Mouse (Mus musculus): ENCODE measurements around the gene Krt222. TPM values are rescaled to one million over a fixed set of nuclear protein-coding genes. Genes with fewer than 3 reads are reported as not detected.

Gene Krt222
- 3.0 and 3.4 TPM in 2 replicates for polyA plus RNA-seq (2014; fragmentation: Nextera tagmentation; extraction: Ambion mirVana)

- H3K4me2 ChIP-seq (ENCODE audit: low read length) = peak within 1 kb of the TSS; percentile 72
- H3K4me3 ChIP-seq (ENCODE audit: control insufficient read depth in 1 of 2, insufficient read depth in 1 of 2, low read depth in 1 of 2, low read length in 2 of 2) = peak within 1 kb of the TSS; percentile 35 to 45
- H3K9me3 ChIP-seq (ENCODE audit: control insufficient read depth, low read length) = no peaks in the 10 kb centered on the region
- H3K4me1 ChIP-seq (ENCODE audit: control insufficient read depth in 2 of 2, insufficient read depth in 2 of 2, low read length in 2 of 2) = 0 out of 4 replicates have a peak, but pooled peaks cover 0 to 2% of the 10 kb centered on the region in 2 experiments
- no peak for ATAC-seq (ENCODE audit: insufficient number of reproducible peaks, insufficient read depth, low FRiP score, low read depth)
- H3K9ac ChIP-seq (ENCODE audit: low read length) = peak within 1 kb of the TSS; percentile 64
- 3% methylated on average over 17 of the region's 17 CpGs for WGBS
- H3K27ac ChIP-seq (replicated peaks in 1 of 2; ENCODE audit: control insufficient read depth in 1 of 2, insufficient read depth in 1 of 2, low read depth in 2 of 2, low read length in 2 of 2) = peak within 1 kb of the TSS in 1 of 2 experiments; percentile 42; a peak in 2 of 4 replicates
- H3K36me3 ChIP-seq (ENCODE audit: control insufficient read depth, insufficient read depth, low read length) = no peaks in the 10 kb centered on the region
- H3K27me3 ChIP-seq (ENCODE audit: control insufficient read depth, insufficient read depth, low read length) = no peaks in the 10 kb centered on the region
Observed at GRCm38 (mm10) chr11:99243820-99244374, at the start of gene Krt222. Gene Krt222 (minus strand): TSS chr11:99244085.

DNA sequence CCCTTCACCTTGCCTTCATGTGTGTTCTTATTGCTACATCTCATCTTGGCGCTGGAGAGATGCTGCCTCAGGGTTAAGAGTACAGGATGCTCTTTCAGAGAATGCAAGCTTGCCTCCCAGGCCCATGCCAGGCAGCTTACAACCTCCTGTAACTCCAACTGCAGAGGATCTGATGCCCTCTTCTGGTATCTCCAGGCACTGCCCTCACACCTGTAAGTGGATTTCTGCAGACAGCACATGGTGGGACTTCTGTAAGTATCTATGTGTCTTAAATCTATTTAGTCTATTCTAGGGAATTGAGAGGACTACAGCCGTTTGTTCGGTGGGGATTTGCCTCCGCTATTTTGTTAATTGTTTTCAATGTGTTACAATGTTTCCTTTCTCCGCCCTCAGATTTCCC is 49.0 kb upstream of the Krt222 start:
- 61% methylated on average over 5 of the region's 5 CpGs for WGBS
- Histone ChIP-seq H3K4me1 (ENCODE audit: control insufficient read depth in 2 of 2, insufficient read depth in 2 of 2, low read length in 2 of 2) (no peaks in the 10 kb centered on the region), H3K9me3 (ENCODE audit: control insufficient read depth, low read length) (no peaks in the 10 kb centered on the region), H3K27me3 (ENCODE audit: control insufficient read depth, insufficient read depth, low read length) (no peaks in the 10 kb centered on the region), H3K27ac (replicated peaks in 1 of 2; ENCODE audit: control insufficient read depth in 1 of 2, insufficient read depth in 1 of 2, low read depth in 2 of 2, low read length in 2 of 2) (no peak overlapping the region), H3K4me3 (ENCODE audit: control insufficient read depth in 1 of 2, insufficient read depth in 1 of 2, low read depth in 1 of 2, low read length in 2 of 2) (no peak overlapping the region), H3K9ac (ENCODE audit: low read length) (no peak overlapping the region), H3K36me3 (ENCODE audit: control insufficient read depth, insufficient read depth, low read length) (no peaks in the 10 kb centered on the region), H3K4me2 (ENCODE audit: low read length) (no peak overlapping the region)
- ATAC-seq (ENCODE audit: insufficient number of reproducible peaks, insufficient read depth, low FRiP score, low read depth) = no peak

- no peak within 1 kb of the TSS for H3K4me2 ChIP-seq (ENCODE audit: low read length)
- no peaks in the 10 kb centered on the region for H3K9me3 ChIP-seq (ENCODE audit: control insufficient read depth, low read length)
- H3K9ac ChIP-seq (ENCODE audit: low read length) = no peak within 1 kb of the TSS
- H3K27me3 ChIP-seq (ENCODE audit: control insufficient read depth, insufficient read depth, low read length) = no peaks in the 10 kb centered on the region
- no peak within 1 kb of the TSS for H3K27ac ChIP-seq (replicated peaks in 1 of 2; ENCODE audit: control insufficient read depth in 1 of 2, insufficient read depth in 1 of 2, low read depth in 2 of 2, low read length in 2 of 2)
- H3K36me3 ChIP-seq (ENCODE audit: control insufficient read depth, insufficient read depth, low read length) = no peaks in the 10 kb centered on the region
- no peak for ATAC-seq (ENCODE audit: insufficient number of reproducible peaks, insufficient read depth, low FRiP score, low read depth)
- WGBS = 41% methylated on average over 11 of the region's 11 CpGs
- H3K4me3 ChIP-seq (ENCODE audit: control insufficient read depth in 1 of 2, insufficient read depth in 1 of 2, low read depth in 1 of 2, low read length in 2 of 2) = no peak within 1 kb of the TSS
- H3K4me1 ChIP-seq (ENCODE audit: control insufficient read depth in 2 of 2, insufficient read depth in 2 of 2, low read length in 2 of 2) = no peaks in the 10 kb centered on the region
Observed at GRCm38 (mm10) chr11:99284833-99285312, 41.0 kb upstream of the Krt222 start, which contains the start of gene Krt24. Gene Krt24 (minus strand): TSS chr11:99285262.

- no peaks in the 10 kb centered on the region for H3K27me3 ChIP-seq (ENCODE audit: control insufficient read depth, insufficient read depth, low read length)
- H3K9me3 ChIP-seq (ENCODE audit: control insufficient read depth, low read length) = no peaks in the 10 kb centered on the region
- no peak overlapping the region for H3K27ac ChIP-seq (replicated peaks in 1 of 2; ENCODE audit: control insufficient read depth in 1 of 2, insufficient read depth in 1 of 2, low read depth in 2 of 2, low read length in 2 of 2)
- no peak overlapping the region for H3K4me3 ChIP-seq (ENCODE audit: control insufficient read depth in 1 of 2, insufficient read depth in 1 of 2, low read depth in 1 of 2, low read length in 2 of 2)
- WGBS = 74% methylated on average over 5 of the region's 5 CpGs
- no peaks in the 10 kb centered on the region for H3K4me1 ChIP-seq (ENCODE audit: control insufficient read depth in 2 of 2, insufficient read depth in 2 of 2, low read length in 2 of 2)
- H3K36me3 ChIP-seq (ENCODE audit: control insufficient read depth, insufficient read depth, low read length) = no peaks in the 10 kb centered on the region
- no peak overlapping the region for H3K4me2 ChIP-seq (ENCODE audit: low read length)
- H3K9ac ChIP-seq (ENCODE audit: low read length) = no peak overlapping the region
- no peak for ATAC-seq (ENCODE audit: insufficient number of reproducible peaks, insufficient read depth, low FRiP score, low read depth)
Observed at GRCm38 (mm10) chr11:99284011-99284410, 40.1 kb upstream of the Krt222 start.

DNA sequence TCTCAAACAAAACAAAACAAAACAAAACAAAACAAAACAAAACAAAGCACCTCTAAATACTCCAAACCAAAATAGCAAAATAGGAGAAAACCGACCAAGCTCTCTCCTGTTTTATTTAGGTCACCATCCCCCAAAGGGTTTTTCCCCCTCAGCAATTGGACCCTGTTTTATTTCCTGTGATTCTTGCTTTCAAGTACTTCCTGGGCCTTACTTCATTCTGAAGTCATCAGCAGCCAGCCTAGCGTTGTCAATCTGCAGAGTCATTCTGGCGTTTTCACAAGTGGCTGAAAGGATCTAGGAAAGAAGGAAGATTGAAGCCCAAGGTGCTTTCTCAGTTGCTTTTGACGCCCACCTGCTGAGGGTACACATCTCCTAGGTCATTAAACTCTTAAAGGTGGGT is 39.4 kb upstream of the Krt222 start:
- 40% methylated on average over 4 of the region's 4 CpGs for WGBS
- no peak overlapping the region for H3K4me2 ChIP-seq (ENCODE audit: low read length)
- no peaks in the 10 kb centered on the region for H3K27me3 ChIP-seq (ENCODE audit: control insufficient read depth, insufficient read depth, low read length)

GRCm38 (mm10) chr11:99281116-99281515 is 37.2 kb upstream of the Krt222 start:
- H3K9me3 ChIP-seq (ENCODE audit: control insufficient read depth, low read length) = no peaks in the 10 kb centered on the region
- no peak overlapping the region for H3K9ac ChIP-seq (ENCODE audit: low read length)
- H3K27me3 ChIP-seq (ENCODE audit: control insufficient read depth, insufficient read depth, low read length) = no peaks in the 10 kb centered on the region
- WGBS = 36% methylated on average over 9 of the region's 9 CpGs
- no peak overlapping the region for H3K27ac ChIP-seq (replicated peaks in 1 of 2; ENCODE audit: control insufficient read depth in 1 of 2, insufficient read depth in 1 of 2, low read depth in 2 of 2, low read length in 2 of 2)
- no peak overlapping the region for H3K4me3 ChIP-seq (ENCODE audit: control insufficient read depth in 1 of 2, insufficient read depth in 1 of 2, low read depth in 1 of 2, low read length in 2 of 2)
- ATAC-seq (ENCODE audit: insufficient number of reproducible peaks, insufficient read depth, low FRiP score, low read depth) = no peak
- no peak overlapping the region for H3K4me2 ChIP-seq (ENCODE audit: low read length)
- H3K36me3 ChIP-seq (ENCODE audit: control insufficient read depth, insufficient read depth, low read length) = no peaks in the 10 kb centered on the region
- H3K4me1 ChIP-seq (ENCODE audit: control insufficient read depth in 2 of 2, insufficient read depth in 2 of 2, low read length in 2 of 2) = no peaks in the 10 kb centered on the region

More for the DNA sequence above, 39.4 kb upstream of the Krt222 start:
- Histone ChIP-seq H3K4me1 (ENCODE audit: control insufficient read depth in 2 of 2, insufficient read depth in 2 of 2, low read length in 2 of 2) (no peaks in the 10 kb centered on the region), H3K27ac (replicated peaks in 1 of 2; ENCODE audit: control insufficient read depth in 1 of 2, insufficient read depth in 1 of 2, low read depth in 2 of 2, low read length in 2 of 2) (no peak overlapping the region), H3K9me3 (ENCODE audit: control insufficient read depth, low read length) (no peaks in the 10 kb centered on the region), H3K4me3 (ENCODE audit: control insufficient read depth in 1 of 2, insufficient read depth in 1 of 2, low read depth in 1 of 2, low read length in 2 of 2) (no peak overlapping the region), H3K36me3 (ENCODE audit: control insufficient read depth, insufficient read depth, low read length) (no peaks in the 10 kb centered on the region), H3K9ac (ENCODE audit: low read length) (no peak overlapping the region)
- no peak for ATAC-seq (ENCODE audit: insufficient number of reproducible peaks, insufficient read depth, low FRiP score, low read depth)

GRCm38 (mm10) chr11:99279986-99280385 is 36.1 kb upstream of the Krt222 start:
- no peak for ATAC-seq (ENCODE audit: insufficient number of reproducible peaks, insufficient read depth, low FRiP score, low read depth)
- WGBS = 73% methylated on average over 5 of the region's 5 CpGs
- H3K4me1 ChIP-seq (ENCODE audit: control insufficient read depth in 2 of 2, insufficient read depth in 2 of 2, low read length in 2 of 2) = peaks cover 0 to 4% of the 10 kb centered on the region in 2 experiments; a peak in 2 of 4 replicates

DNA sequence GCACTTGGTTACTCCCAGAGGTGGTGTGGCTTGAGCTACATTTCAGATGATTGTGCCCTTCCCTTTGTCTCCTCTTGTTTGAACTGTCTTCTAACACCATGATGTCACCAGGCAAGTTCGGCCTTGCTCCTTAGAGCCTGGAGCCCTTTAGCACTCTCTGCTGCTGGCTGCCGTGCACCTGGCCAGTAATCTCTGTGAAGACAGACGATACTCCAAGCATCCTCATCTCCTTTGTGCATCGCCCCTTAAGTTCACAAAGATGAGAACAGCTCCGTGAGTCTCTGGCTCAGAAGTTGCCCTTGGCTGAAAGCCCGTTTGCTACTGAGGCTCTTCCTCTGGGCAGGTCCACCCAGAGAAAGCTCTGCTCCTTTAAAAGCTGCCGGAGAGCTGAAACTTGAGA is 32.9 kb upstream of the Krt222 start:
- ATAC-seq (ENCODE audit: insufficient number of reproducible peaks, insufficient read depth, low FRiP score, low read depth) = no peak
- Histone ChIP-seq H3K4me1 (ENCODE audit: control insufficient read depth in 2 of 2, insufficient read depth in 2 of 2, low read length in 2 of 2) (peaks cover 0 to 4% of the 10 kb centered on the region in 2 experiments; a peak in 2 of 4 replicates), H3K36me3 (ENCODE audit: control insufficient read depth, insufficient read depth, low read length) (no peaks in the 10 kb centered on the region), H3K27ac (replicated peaks in 1 of 2; ENCODE audit: control insufficient read depth in 1 of 2, insufficient read depth in 1 of 2, low read depth in 2 of 2, low read length in 2 of 2) (no peak overlapping the region), H3K27me3 (ENCODE audit: control insufficient read depth, insufficient read depth, low read length) (no peaks in the 10 kb centered on the region), H3K9ac (ENCODE audit: low read length) (no peak overlapping the region), H3K4me3 (ENCODE audit: control insufficient read depth in 1 of 2, insufficient read depth in 1 of 2, low read depth in 1 of 2, low read length in 2 of 2) (no peak overlapping the region), H3K9me3 (ENCODE audit: control insufficient read depth, low read length) (no peaks in the 10 kb centered on the region), H3K4me2 (ENCODE audit: low read length) (no peak overlapping the region)
- WGBS = 52% methylated on average over 7 of the region's 7 CpGs

More at GRCm38 (mm10) chr11:99279986-99280385, 36.1 kb upstream of the Krt222 start:
- H3K9me3 ChIP-seq (ENCODE audit: control insufficient read depth, low read length) = no peaks in the 10 kb centered on the region
- no peaks in the 10 kb centered on the region for H3K27me3 ChIP-seq (ENCODE audit: control insufficient read depth, insufficient read depth, low read length)
- H3K4me3 ChIP-seq (ENCODE audit: control insufficient read depth in 1 of 2, insufficient read depth in 1 of 2, low read depth in 1 of 2, low read length in 2 of 2) = no peak overlapping the region
- no peak overlapping the region for H3K9ac ChIP-seq (ENCODE audit: low read length)
- H3K4me2 ChIP-seq (ENCODE audit: low read length) = no peak overlapping the region
- no peaks in the 10 kb centered on the region for H3K36me3 ChIP-seq (ENCODE audit: control insufficient read depth, insufficient read depth, low read length)
- no peak overlapping the region for H3K27ac ChIP-seq (replicated peaks in 1 of 2; ENCODE audit: control insufficient read depth in 1 of 2, insufficient read depth in 1 of 2, low read depth in 2 of 2, low read length in 2 of 2)

Data from heart, embryonic 14.5 days (tissue).